Mouse (Mus musculus): ENCODE results near the gene Tmsb15b2.
"Not testable (repeated sequence)": the region's sequence is repeated elsewhere in the genome, so short reads cannot be mapped to it uniquely, and the experiment has no call there.

The Tmsb15b2 gene

GRCm38 (mm10) chrX:136975397-136975796 lies at the start of gene Tmsb15b2:
Gene Tmsb15b2, minus strand, starts transcription at chrX:136975497.
- not testable (repeated sequence) for DNase-seq (ENCODE audit: low spot score)

GRCm38 (mm10) chrX:137019310-137019709 lies 44.0 kb upstream of the Tmsb15b2 start:
- DNase-seq (ENCODE audit: low spot score), result peak; percentile 72

- DNase-seq (ENCODE audit: low spot score), result no peak
Observed at GRCm38 (mm10) chrX:137017668-137018067, 42.4 kb upstream of the Tmsb15b2 start.

GRCm38 (mm10) chrX:137015099-137015709 lies 39.9 kb upstream of the Tmsb15b2 start:
- DNase-seq (ENCODE audit: low spot score), result peak; percentile 31

- no peak for DNase-seq (ENCODE audit: low spot score)
Observed at GRCm38 (mm10) chrX:136996256-136996655, 21.0 kb upstream of the Tmsb15b2 start.

GRCm38 (mm10) chrX:136993641-136994040 lies 18.3 kb upstream of the Tmsb15b2 start:
- no peak for DNase-seq (ENCODE audit: low spot score)

- DNase-seq (ENCODE audit: low spot score), result peak; percentile 10
Observed at GRCm38 (mm10) chrX:136992978-136993547, 17.8 kb upstream of the Tmsb15b2 start, which contains the start of gene Zcchc18. Gene Zcchc18, plus strand, starts transcription at chrX:136993155.

GRCm38 (mm10) chrX:136992191-136992965 lies 17.1 kb upstream of the Tmsb15b2 start:
- no peak for DNase-seq (ENCODE audit: low spot score)

GRCm38 (mm10) chrX:136991274-136991673 lies 16.0 kb upstream of the Tmsb15b2 start:
- no peak for DNase-seq (ENCODE audit: low spot score)

- no peak for DNase-seq (ENCODE audit: low spot score)
Observed at GRCm38 (mm10) chrX:136986039-136986438, 10.7 kb upstream of the Tmsb15b2 start.

GRCm38 (mm10) chrX:136978616-136979015 lies 3.3 kb upstream of the Tmsb15b2 start:
- DNase-seq (ENCODE audit: low spot score), result no peak

GRCm38 (mm10) chrX:136976424-136977084 lies 1.3 kb upstream of the Tmsb15b2 start, which contains the start of the genes Tmsb15l and Tmsb15b1:
Gene Tmsb15l, minus strand, starts transcription at chrX:136976869.
Gene Tmsb15b1, minus strand, starts transcription at chrX:136976874.
- DNase-seq (ENCODE audit: low spot score), result peak; percentile 61

- peak; percentile 3 for DNase-seq (ENCODE audit: low spot score)
Observed at GRCm38 (mm10) chrX:136959688-136960087, 15.6 kb downstream of the Tmsb15b2 start.

GRCm38 (mm10) chrX:136958300-136958699 lies 17.0 kb downstream of the Tmsb15b2 start:
- not testable (repeated sequence) for DNase-seq (ENCODE audit: low spot score)

GRCm38 (mm10) chrX:136957583-136958279 lies 17.6 kb downstream of the Tmsb15b2 start:
- peak; percentile 35 for DNase-seq (ENCODE audit: low spot score)

GRCm38 (mm10) chrX:136937985-136938384 lies 37.3 kb downstream of the Tmsb15b2 start:
- no peak for DNase-seq (ENCODE audit: low spot score)

- DNase-seq (ENCODE audit: low spot score), result no peak
Observed at GRCm38 (mm10) chrX:136927031-136927430, 48.3 kb downstream of the Tmsb15b2 start, which contains the start of gene H2bfm. Gene H2bfm, plus strand, starts transcription at chrX:136927325.

GRCm38 (mm10) chrX:136925863-136926262 lies 49.4 kb downstream of the Tmsb15b2 start:
- no peak for DNase-seq (ENCODE audit: low spot score)
